Mouse (Mus musculus) embryo, embryonic 9.5 days (tissue): ENCODE data around the gene Ascl4.

Experiments
- DNase-seq: peaks from one replicate; pipeline ENCODE4 v3.0.0-alpha.2; 2017; ENCODE audit errors: extremely low spot score

Ascl4 gene

DNA sequence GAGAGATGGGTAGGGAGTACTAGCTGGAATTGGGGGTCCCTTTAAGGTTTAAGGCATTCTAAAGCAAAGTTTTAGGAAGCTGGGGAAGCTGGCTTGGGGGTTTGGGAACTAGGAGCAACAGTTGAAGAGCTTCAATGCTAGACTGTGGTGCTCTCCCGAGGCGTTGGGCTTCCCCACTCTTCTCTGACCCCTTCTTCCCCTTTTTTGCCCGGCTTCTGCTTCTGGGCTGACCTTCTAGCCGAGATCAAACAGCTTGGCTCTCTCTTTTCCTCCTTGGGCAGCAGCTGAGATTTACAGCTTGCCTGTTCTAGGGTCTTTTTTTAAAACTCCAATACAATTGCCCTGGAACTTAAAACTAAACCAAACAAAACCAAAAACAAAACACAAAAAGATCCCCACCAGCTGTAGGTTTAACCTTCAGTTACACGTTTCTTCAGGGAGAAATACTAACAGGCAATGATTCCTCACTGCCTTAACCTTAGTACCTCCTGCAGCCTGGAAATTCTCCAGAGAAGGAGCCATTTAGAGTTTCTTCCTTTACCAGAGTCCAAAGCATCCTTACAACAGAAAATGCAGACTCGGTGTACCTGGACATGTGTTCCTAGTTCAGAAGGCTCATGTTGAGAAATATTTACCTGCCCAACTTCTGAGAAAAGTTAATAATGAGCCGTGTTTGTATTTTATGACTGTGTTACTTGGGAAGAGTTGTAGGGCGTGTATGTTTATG, 42.6 kb downstream of the Ascl4 start:
- DNase-seq, result no peak

DNA sequence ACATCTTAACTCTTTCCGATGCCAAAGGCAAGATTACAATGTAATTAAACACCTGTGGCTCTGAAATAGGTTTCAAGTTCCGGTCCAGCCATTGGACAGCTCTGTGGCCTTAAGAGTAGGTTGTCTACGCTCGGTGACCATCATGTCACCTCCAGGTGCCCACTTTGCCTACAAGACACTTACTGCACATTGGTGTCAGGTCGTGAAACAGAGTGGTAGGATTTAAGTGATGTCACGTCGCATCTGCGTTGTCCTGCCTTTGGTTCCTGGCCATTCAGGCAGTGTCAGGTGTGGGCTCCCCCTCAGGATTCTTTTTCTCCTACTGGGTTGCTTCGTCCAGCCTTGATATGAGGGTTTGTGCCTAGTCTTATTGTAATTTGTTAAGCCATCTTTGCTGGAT, 44.3 kb downstream of the Ascl4 start:
- no peak for DNase-seq

- DNase-seq, result no peak
Measured at GRCm38 (mm10) chr10:85972915-85973314, 45.4 kb downstream of the Ascl4 start.

GRCm38 (mm10) chr10:85989412-85990115, 62.1 kb downstream of the Ascl4 start:
- DNase-seq, result no peak

GRCm38 (mm10) chr10:85992412-85992811, 64.9 kb downstream of the Ascl4 start:
- DNase-seq, result no peak

DNA sequence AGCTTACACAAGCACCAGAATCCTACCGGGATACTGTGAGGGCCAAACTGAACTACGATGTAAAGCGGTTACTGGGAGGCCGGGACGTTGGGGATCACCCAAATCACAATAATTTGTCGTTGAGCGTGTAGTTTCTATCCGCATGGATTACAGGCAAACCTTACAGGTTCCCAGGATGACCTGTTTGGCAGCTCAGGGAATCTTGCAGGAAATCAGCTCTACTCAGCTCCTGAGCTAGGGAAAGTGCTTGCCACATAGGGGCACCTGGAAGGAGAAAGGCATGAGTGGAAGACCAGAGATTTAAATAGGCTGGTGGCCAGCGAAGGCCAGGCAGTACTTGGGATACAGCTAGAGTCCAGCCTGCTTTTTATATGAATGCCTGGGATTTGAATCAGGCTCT, 66.4 kb downstream of the Ascl4 start:
- DNase-seq, result no peak

- no peak for DNase-seq
Measured at GRCm38 (mm10) chr10:85994543-85995104, 67.1 kb downstream of the Ascl4 start.
